Mouse (Mus musculus) G1E (cell line): ENCODE results near the gene Spag9. TPM values are rescaled to one million over a fixed set of nuclear protein-coding genes. Genes with fewer than 3 reads are reported as not detected.
"Not testable (repeated sequence)": the region's sequence is repeated elsewhere in the genome, so short reads cannot be mapped to it uniquely, and the experiment has no call there.

Experiments
- ATAC-seq: 2 replicates; pipeline ENCODE4 v1.8.0; 2016; ENCODE audit warnings: mild to moderate bottlenecking; ENCODE audit not compliant: insufficient number of reproducible peaks, poor library complexity, low FRiP score, severe bottlenecking; ENCODE audit errors: extremely low read depth
- DNase-seq: peaks from one replicate; pipeline ENCODE4 v3.0.0; 2012; ENCODE audit warnings: low spot score
- H3K27me3 ChIP-seq: 2 replicates; pipeline ENCODE4 v1.6.1; 2012; ENCODE audit warnings: mild to moderate bottlenecking, low read length, inconsistent platforms; ENCODE audit not compliant: insufficient read depth
- H3K36me3 ChIP-seq: replicated peaks from 2 replicates; pipeline ENCODE3; 2012; ENCODE audit warnings: mild to moderate bottlenecking, inconsistent platforms
- H3K4me1 ChIP-seq: 2 replicates; pipeline ENCODE4 v1.6.1; 2012; ENCODE audit warnings: low read depth, low read length, inconsistent platforms, mixed read lengths; ENCODE audit not compliant: insufficient read depth
- H3K4me3 ChIP-seq: 2 replicates; pipeline ENCODE4 v1.5.1; 2012; ENCODE audit warnings: low read depth, mild to moderate bottlenecking, inconsistent platforms, low read length, moderate library complexity, mixed read lengths
- H3K9me3 ChIP-seq: replicated peaks from 2 replicates; pipeline ENCODE4 v1.6.1; 2012; ENCODE audit warnings: inconsistent platforms
- CTCF ChIP-seq: IDR thresholded peaks from 2 replicates; pipeline ENCODE4 v1.5.1; 2012; ENCODE audit warnings: low read depth, low read length, inconsistent platforms, mixed read lengths
- GATA1 ChIP-seq: IDR thresholded peaks from 2 replicates; pipeline ENCODE4 v1.6.1; 2012; ENCODE audit warnings: borderline replicate concordance, low read length, inconsistent platforms, mixed read lengths
- GATA2 ChIP-seq: IDR thresholded peaks from 2 replicates; pipeline ENCODE4 v1.6.1; 2012; ENCODE audit warnings: low read depth, low read length, inconsistent platforms, borderline replicate concordance
- POLR2AphosphoS5 ChIP-seq: IDR thresholded peaks from 2 replicates; pipeline ENCODE4 v1.6.1; 2012; ENCODE audit warnings: low read depth, low read length, inconsistent platforms; ENCODE audit not compliant: insufficient replicate concordance
- TAL1 ChIP-seq: conservative IDR thresholded peaks from 2 replicates; pipeline ENCODE4 v1.6.1; 2012; ENCODE audit warnings: low read depth, low read length, inconsistent platforms, mixed read lengths
- polyA plus RNA-seq: library from polyadenylated mRNA; stranded (reverse); fragments of >175 nt; gene quantifications from 2 replicates; pipeline ENCODE4 v1.2.3, GENCODE M21; 2012
- total RNA-seq, 2 experiments: library from RNA; stranded (forward) in 1 of 2; stranded (reverse) in 1 of 2; fragments of 200-1000 nt in 1 of 2; fragments of >200 nt in 1 of 2; fragmentation: Nextera tagmentation in 1 of 2; gene quantifications; 2 replicates each; pipeline ENCODE4 v1.2.3; 2014 to 2017

The Spag9 gene
- total and polyA plus RNA-seq, 3 experiments = 10.5 to 65.0 (median 53.3) TPM

- ATAC-seq = no peak
- Histone ChIP-seq H3K27me3 (no peaks in the 10 kb centered on the region), H3K36me3 (peaks cover 58% of the 10 kb centered on the region), H3K4me1 (peaks cover 3% of the 10 kb centered on the region; the same call in 1 of the 2 replicates), H3K4me3 (no peak overlapping the region), H3K9me3 (peaks cover 5% of the 10 kb centered on the region; the same call in 1 of the 2 replicates)
- DNase-seq = no peak
- TF ChIP-seq GATA1 = no peak
- no peak for TF ChIP-seq POLR2AphosphoS5
- no peak for TF ChIP-seq GATA2
- TF ChIP-seq TAL1 = no peak
- TF ChIP-seq CTCF = no peak
These were observed 68.0 kb downstream of the Spag9 start for GRCm38 (mm10) chr11:94063941-94064340.

- H3K4me1 ChIP-seq = peaks cover 35% of the 10 kb centered on the region
- ATAC-seq = no peak; the same call in 1 of the 2 replicates
- no peaks in the 10 kb centered on the region for H3K9me3 ChIP-seq
- no peaks in the 10 kb centered on the region for H3K27me3 ChIP-seq
- no peak for TF ChIP-seq TAL1
- no peak for TF ChIP-seq GATA1
- no peak for TF ChIP-seq CTCF
- TF ChIP-seq POLR2AphosphoS5 = no peak
- TF ChIP-seq GATA2 = no peak
- peaks cover 48% of the 10 kb centered on the region for H3K36me3 ChIP-seq
- H3K4me3 ChIP-seq = no peak overlapping the region
- DNase-seq = no peak
These were observed 74.6 kb downstream of the Spag9 start for GRCm38 (mm10) chr11:94070455-94070854.

- H3K27me3 ChIP-seq = no peaks in the 10 kb centered on the region
- DNase-seq = no peak
- peaks cover 38% of the 10 kb centered on the region for H3K4me1 ChIP-seq
- TF ChIP-seq TAL1 = no peak
- TF ChIP-seq GATA1 = no peak
- TF ChIP-seq CTCF = no peak
- no peak for TF ChIP-seq POLR2AphosphoS5
- no peak for TF ChIP-seq GATA2
- no peak for ATAC-seq
- H3K9me3 ChIP-seq = no peaks in the 10 kb centered on the region
- peaks cover 41% of the 10 kb centered on the region for H3K36me3 ChIP-seq
- no peak overlapping the region for H3K4me3 ChIP-seq
These were observed 77.4 kb downstream of the Spag9 start for GRCm38 (mm10) chr11:94073283-94073682.

GRCm38 (mm10) chr11:94086966-94087365, 91.1 kb downstream of the Spag9 start:
- peaks cover 66% of the 10 kb centered on the region for H3K36me3 ChIP-seq
- ATAC-seq = not testable (repeated sequence)
- DNase-seq = peak; percentile 7

GRCm38 (mm10) chr11:94090496-94090895, 94.6 kb downstream of the Spag9 start:
- no peak for TF ChIP-seq GATA2
- TF ChIP-seq POLR2AphosphoS5 = no peak
- TF ChIP-seq GATA1 = no peak
- TF ChIP-seq TAL1 = no peak
- no peak for TF ChIP-seq CTCF
- Histone ChIP-seq H3K27me3 (no peaks in the 10 kb centered on the region), H3K4me1 (no peaks in the 10 kb centered on the region), H3K36me3 (peaks cover 70% of the 10 kb centered on the region), H3K9me3 (no peaks in the 10 kb centered on the region), H3K4me3 (no peak overlapping the region)
- DNase-seq = no peak
- no peak for ATAC-seq

More at GRCm38 (mm10) chr11:94086966-94087365, 91.1 kb downstream of the Spag9 start:
- H3K27me3 ChIP-seq, H3K9me3 ChIP-seq, H3K4me3 ChIP-seq, H3K4me1 ChIP-seq: not testable (repeated sequence)

GRCm38 (mm10) chr11:94097489-94097888, 101.6 kb downstream of the Spag9 start:
- TF ChIP-seq GATA1 = no peak
- no peak for TF ChIP-seq CTCF
- TF ChIP-seq POLR2AphosphoS5 = no peak
- no peak for TF ChIP-seq TAL1
- no peak for TF ChIP-seq GATA2
- Histone ChIP-seq H3K27me3 (no peaks in the 10 kb centered on the region), H3K36me3 (peaks cover 80% of the 10 kb centered on the region), H3K9me3 (no peaks in the 10 kb centered on the region), H3K4me3 (no peak overlapping the region), H3K4me1 (no peaks in the 10 kb centered on the region)
- no peak for DNase-seq
- no peak for ATAC-seq

GRCm38 (mm10) chr11:94098840-94099239, 102.9 kb downstream of the Spag9 start:
- no peak for TF ChIP-seq TAL1

More at GRCm38 (mm10) chr11:94098840-94099239, 102.9 kb downstream of the Spag9 start:
- DNase-seq (no peak), ATAC-seq (no peak)
- H3K9me3 ChIP-seq = no peaks in the 10 kb centered on the region
- H3K4me1 ChIP-seq = no peaks in the 10 kb centered on the region
- H3K4me3 ChIP-seq = no peak overlapping the region
- H3K36me3 ChIP-seq = peaks cover 74% of the 10 kb centered on the region
- no peaks in the 10 kb centered on the region for H3K27me3 ChIP-seq
